In genomic region chr16:62407526-62408165, GRCm38 (mm10) we compare ENCODE assay signal across 15 mouse cellular contexts.
DNase-seq lines count a peak whose midpoint lies in the region; ATAC-seq and TF ChIP-seq lines count a peak whose summit lies in the region.
"Had no signal": no experiment of that assay in that cellular context is flagged by ENCODE, and none has a peak within 500 bp of the region (broad histone marks: within the 10 kb centered on the region; RNA-seq: fewer than 3 reads in every experiment).

No protein-coding gene starts in this region.

- 35% methylated on average over 3 of the region's 3 CpGs for WGBS in heart, embryonic 14.5 days
- 22% methylated on average over 3 of the region's 3 CpGs for WGBS in forebrain, embryonic 16.5 days
- 64% methylated on average over 3 of the region's 3 CpGs for WGBS in kidney, embryonic 15.5 days

- intact Hi-C loops in heart, postnatal 14 days (cut with DNase I): no loop called here
- intact Hi-C loops in left cerebral cortex, adult 2 months (cut with DNase I): no loop called here
- intact Hi-C loops in left cerebral cortex, postnatal 10 days (cut with DNase I): no loop called here

- no peak for TF ChIP-seq CTCF in left cerebral cortex, adult 2 months (IDR thresholded peaks at IDR 0.05)

- no peak overlapping the region for H3K4me3 ChIP-seq in heart, embryonic 14.5 days (ENCODE audit: control insufficient read depth in 1 of 2, insufficient read depth in 1 of 2, low read depth in 1 of 2, low read length in 2 of 2)
- no peak overlapping the region for H3K4me3 ChIP-seq in left cerebral cortex, adult 2 months
- no peak overlapping the region for H3K4me3 ChIP-seq in forebrain, embryonic 16.5 days (replicated peaks; ENCODE audit: low read length)
- no peak overlapping the region for H3K4me3 ChIP-seq in kidney, embryonic 15.5 days (replicated peaks)
- H3K4me3 ChIP-seq: embryonic facial prominence, embryonic 13.5 days; limb, embryonic 12.5 days had no signal

- H3K4me2 ChIP-seq in heart, embryonic 14.5 days (ENCODE audit: low read length): no peak overlapping the region
- H3K4me2 ChIP-seq in forebrain, embryonic 16.5 days (ENCODE audit: low read length): no peak overlapping the region
- H3K4me2 ChIP-seq in kidney, embryonic 15.5 days: no peak overlapping the region
- H3K4me2 ChIP-seq: embryonic facial prominence, embryonic 13.5 days; limb, embryonic 12.5 days had no signal

- H3K9me3 ChIP-seq in heart, embryonic 14.5 days (ENCODE audit: control insufficient read depth, low read length): no peaks in the 10 kb centered on the region
- no peaks in the 10 kb centered on the region for H3K9me3 ChIP-seq in forebrain, embryonic 16.5 days (ENCODE audit: control insufficient read depth, low read length)
- H3K9me3 ChIP-seq in kidney, embryonic 15.5 days (replicated peaks): no peaks in the 10 kb centered on the region
- H3K9me3 ChIP-seq: embryonic facial prominence, embryonic 13.5 days; limb, embryonic 12.5 days had no signal

- H3K27ac ChIP-seq in heart, embryonic 14.5 days (replicated peaks in 1 of 2; ENCODE audit: control insufficient read depth in 1 of 2, insufficient read depth in 1 of 2, low read depth in 2 of 2, low read length in 2 of 2): no peak overlapping the region
- peak overlapping the region; percentile 41; the same call in 1 of the 2 replicates for H3K27ac ChIP-seq in left cerebral cortex, adult 2 months
- no peak overlapping the region for H3K27ac ChIP-seq in forebrain, embryonic 16.5 days (ENCODE audit: low read length)
- no peak overlapping the region for H3K27ac ChIP-seq in kidney, embryonic 15.5 days
- H3K27ac ChIP-seq: embryonic facial prominence, embryonic 13.5 days; limb, embryonic 12.5 days had no signal

- no peaks in the 10 kb centered on the region for H3K27me3 ChIP-seq in heart, embryonic 14.5 days (ENCODE audit: control insufficient read depth, insufficient read depth, low read length)
- no peaks in the 10 kb centered on the region for H3K27me3 ChIP-seq in forebrain, embryonic 16.5 days (replicated peaks; ENCODE audit: control insufficient read depth, insufficient read depth, low read length)
- no peaks in the 10 kb centered on the region for H3K27me3 ChIP-seq in kidney, embryonic 15.5 days
- H3K27me3 ChIP-seq: embryonic facial prominence, embryonic 13.5 days; limb, embryonic 12.5 days had no signal

- no peak overlapping the region for H3K9ac ChIP-seq in heart, embryonic 14.5 days (ENCODE audit: low read length)
- no peak overlapping the region for H3K9ac ChIP-seq in forebrain, embryonic 16.5 days (replicated peaks; ENCODE audit: low read depth, low read length)
- no peak overlapping the region for H3K9ac ChIP-seq in kidney, embryonic 15.5 days
- H3K9ac ChIP-seq: embryonic facial prominence, embryonic 13.5 days; limb, embryonic 12.5 days had no signal

- DNase-seq in heart, postnatal 14 days: no peak
- DNase-seq in left cerebral cortex, adult 2 months (ENCODE audit: extremely low spot score in 1 of 2, low spot score in 2 of 2): peak in 1 of 2 experiments; percentile 11
- no peak for DNase-seq in left cerebral cortex, postnatal 10 days (ENCODE audit: extremely low spot score in 1 of 2, low spot score in 2 of 2)
- DNase-seq in left cerebral cortex, adult 9 months (ENCODE audit: low spot score in 2 of 2): peak; percentile 7 to 56
- no peak for DNase-seq in cerebellum, adult 11-12 months
- DNase-seq: heart, postnatal 36 days; kidney, postnatal 25 days; lung, adult 18-20 months; thymus, adult 18-20 months had no signal

- H3K4me1 ChIP-seq in heart, embryonic 14.5 days (ENCODE audit: control insufficient read depth in 2 of 2, insufficient read depth in 2 of 2, low read length in 2 of 2): peaks cover 0 to 12% of the 10 kb centered on the region in 2 experiments; a peak in 2 of 4 replicates
- peaks cover 7% of the 10 kb centered on the region for H3K4me1 ChIP-seq in forebrain, embryonic 16.5 days (replicated peaks; ENCODE audit: control insufficient read depth, insufficient read depth, low read length)
- no peaks in the 10 kb centered on the region for H3K4me1 ChIP-seq in kidney, embryonic 15.5 days
- H3K4me1 ChIP-seq: embryonic facial prominence, embryonic 13.5 days; limb, embryonic 12.5 days had no signal

- no peaks in the 10 kb centered on the region for H3K36me3 ChIP-seq in heart, embryonic 14.5 days (ENCODE audit: control insufficient read depth, insufficient read depth, low read length)
- H3K36me3 ChIP-seq in forebrain, embryonic 16.5 days (ENCODE audit: control insufficient read depth, insufficient read depth): no peaks in the 10 kb centered on the region
- H3K36me3 ChIP-seq in kidney, embryonic 15.5 days: no peaks in the 10 kb centered on the region
- H3K36me3 ChIP-seq: embryonic facial prominence, embryonic 13.5 days; limb, embryonic 12.5 days had no signal

- peak; percentile 66; the same call in 1 of the 2 replicates for ATAC-seq in heart, embryonic 14.5 days (ENCODE audit: insufficient number of reproducible peaks, insufficient read depth, low FRiP score, low read depth)
- peak; percentile 90 for ATAC-seq in forebrain, embryonic 16.5 days
- no peak for ATAC-seq in kidney, embryonic 15.5 days (replicated peaks; ENCODE audit: low FRiP score)
- ATAC-seq: intestine, postnatal 0 days had no signal

Comparison
In these comparisons a context has a peak if more than half of its experiments do, and no peak if none do; other contexts are left out.
1. DNase-seq: peak in left cerebral cortex, adult 9 months (2 of 2); none in heart, postnatal 14 days (0 of 2), left cerebral cortex, postnatal 10 days (0 of 2) and cerebellum, adult 11-12 months (single experiment).